Mouse (Mus musculus) brain, embryonic 18.5 days (tissue): ENCODE data around the gene 9930022D16Rik.

ENCODE experiments used
- DNase-seq: peaks from one replicate; pipeline ENCODE4 v3.0.0-alpha.2; 2012; ENCODE audit warnings: low read depth, low spot score

Gene 9930022D16Rik

DNA sequence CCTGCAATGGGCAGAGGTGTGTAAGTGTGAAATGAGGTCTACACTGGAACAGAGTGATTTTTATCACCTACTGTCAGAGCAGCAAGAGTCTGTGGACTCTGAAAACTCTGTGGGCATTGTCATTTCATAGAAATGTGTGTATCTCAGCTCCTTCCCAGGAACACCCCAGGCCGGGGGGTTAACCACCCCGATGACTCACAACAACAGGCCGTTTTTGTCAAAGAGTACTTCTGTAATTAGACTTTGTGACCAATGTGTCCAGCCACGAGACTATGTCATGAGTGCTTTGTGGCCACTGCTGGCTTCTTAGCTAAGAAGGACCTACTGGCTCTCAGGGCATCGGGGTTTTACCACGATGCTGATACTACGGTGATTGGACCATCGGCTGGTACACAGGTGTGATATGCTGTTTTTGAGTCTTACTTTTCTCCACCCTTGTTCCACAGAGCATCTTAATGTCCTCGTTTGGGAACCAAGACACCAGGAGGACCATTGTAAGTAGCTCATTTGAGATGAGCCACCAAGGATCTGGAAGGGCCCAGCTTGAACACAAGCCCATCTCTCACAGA lies 3.8 kb downstream of the 9930022D16Rik start:
- DNase-seq, result no peak

DNA sequence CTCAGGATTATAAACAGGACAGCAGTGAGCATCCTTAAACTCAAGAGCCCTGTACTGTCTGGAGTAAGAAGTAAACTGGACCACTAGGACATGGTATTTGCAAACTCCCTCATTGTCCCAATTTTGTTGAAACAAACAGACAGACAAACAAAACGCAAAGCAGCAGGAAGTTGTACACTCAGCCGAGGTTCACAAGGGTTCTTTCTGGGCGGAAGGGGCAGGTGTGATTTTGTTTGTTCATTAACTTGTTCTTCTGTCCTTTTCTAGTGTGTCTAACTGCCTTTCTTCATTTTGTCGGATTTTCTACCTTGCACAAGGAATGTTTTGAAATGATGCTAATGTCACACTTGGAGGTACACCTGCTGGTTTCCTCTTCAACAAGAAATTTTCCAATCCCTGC lies 5.7 kb downstream of the 9930022D16Rik start:
- no peak for DNase-seq

DNA sequence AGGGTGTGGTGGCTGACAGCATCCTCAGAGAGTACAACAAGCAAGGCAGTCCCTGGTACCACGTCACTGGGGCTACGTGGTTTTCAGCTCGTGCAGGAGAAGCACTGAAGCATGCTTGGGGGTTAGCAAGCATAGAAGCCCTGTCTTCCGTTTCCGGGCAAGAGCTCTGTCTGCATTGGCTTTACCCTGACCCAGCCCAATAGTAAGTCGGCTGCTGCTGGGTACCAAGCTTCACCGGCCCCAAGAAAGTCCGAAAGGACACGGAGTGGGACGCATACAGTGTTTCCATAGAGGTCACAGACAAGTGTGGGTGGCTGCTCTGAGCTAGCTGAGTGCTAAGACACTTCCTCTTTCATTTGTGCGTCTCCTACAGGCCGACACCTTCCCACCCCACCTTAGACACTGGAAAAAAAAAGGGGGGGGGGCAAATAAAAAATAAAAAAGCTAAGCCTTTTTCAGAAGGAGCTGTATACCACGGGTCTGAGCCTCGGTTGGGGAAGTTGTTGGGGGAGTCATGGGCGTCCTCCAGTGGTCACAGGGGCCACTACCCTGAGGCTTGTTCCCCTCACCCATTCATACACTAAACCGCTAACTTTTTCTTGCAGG lies 6.3 kb downstream of the 9930022D16Rik start:
- DNase-seq, result no peak

DNA sequence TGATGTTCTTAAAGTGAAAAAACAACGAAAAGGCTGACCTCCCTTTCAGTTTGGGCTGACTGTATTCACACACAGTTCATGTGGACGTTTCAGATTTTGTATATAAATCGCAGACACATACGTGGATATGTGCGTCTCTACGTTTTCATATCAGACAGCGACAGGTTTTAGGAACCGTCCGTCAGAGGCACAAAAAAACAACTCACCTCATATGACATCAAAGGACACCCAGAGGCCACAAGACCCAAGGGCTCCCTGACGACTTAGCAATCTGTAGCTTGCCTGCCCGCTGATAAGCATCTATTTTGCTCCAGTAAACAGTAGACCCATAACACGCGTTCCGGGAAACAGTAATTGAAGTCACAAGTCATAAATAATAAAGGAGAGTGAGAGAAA lies 6.8 kb downstream of the 9930022D16Rik start:
- DNase-seq, result no peak

DNA sequence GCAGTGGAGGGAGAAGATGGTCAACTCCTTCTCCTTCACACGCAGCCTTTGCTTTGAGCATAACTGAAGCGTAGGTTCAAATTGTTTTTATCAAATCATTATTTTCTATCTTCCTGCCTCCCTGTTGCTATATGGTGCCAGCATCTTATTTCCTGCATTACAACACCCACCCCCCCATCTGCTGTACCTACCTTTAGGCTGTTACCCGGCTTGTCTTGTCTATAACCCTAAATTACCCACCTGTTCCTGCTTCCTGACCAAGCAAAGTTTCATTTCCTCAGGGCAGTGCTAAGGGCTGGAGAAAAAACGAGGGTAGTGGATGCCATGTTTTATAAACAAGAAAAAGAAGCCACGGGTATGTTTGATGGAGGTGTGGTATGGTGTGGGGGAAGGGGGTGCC lies 7.5 kb downstream of the 9930022D16Rik start:
- DNase-seq, result no peak

DNA sequence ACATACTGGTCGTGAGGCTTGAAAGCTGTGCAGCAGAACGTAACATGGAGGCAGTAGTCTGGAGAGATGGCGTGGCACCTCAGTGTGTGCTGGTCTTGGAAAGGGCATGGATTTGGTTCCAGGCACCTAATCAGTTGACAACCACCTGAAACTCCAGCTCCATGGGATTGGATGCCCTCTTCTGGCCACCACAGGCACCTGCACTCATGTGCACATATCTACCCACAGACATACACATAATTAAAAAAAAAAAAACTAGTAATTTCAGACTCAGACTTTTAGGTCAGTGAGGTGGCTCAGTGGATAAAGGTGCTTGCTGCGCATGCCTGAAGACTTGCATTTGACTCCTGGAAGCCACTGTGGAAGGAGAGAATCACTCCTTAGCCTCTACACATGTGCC lies 8.5 kb downstream of the 9930022D16Rik start:
- DNase-seq, result no peak

DNA sequence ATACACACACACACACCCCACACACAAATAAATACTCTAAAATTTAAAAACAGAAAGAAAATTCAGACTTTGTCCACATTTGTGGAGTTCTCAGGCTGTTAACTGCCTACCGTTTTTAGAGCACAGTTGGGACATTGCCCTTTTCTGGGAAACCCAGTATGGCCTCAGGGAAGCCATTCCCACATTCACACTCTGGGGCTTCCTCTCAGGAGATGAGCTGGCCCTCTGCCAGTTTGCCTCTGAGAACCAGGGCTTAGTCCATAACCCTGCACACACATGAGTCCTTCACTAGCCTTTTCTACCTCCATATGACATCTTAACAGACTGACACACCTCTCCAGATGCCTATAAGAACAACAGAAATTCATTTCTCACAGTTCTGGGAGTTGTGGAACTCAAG lies 9.6 kb downstream of the 9930022D16Rik start:
- DNase-seq, result no peak

DNA sequence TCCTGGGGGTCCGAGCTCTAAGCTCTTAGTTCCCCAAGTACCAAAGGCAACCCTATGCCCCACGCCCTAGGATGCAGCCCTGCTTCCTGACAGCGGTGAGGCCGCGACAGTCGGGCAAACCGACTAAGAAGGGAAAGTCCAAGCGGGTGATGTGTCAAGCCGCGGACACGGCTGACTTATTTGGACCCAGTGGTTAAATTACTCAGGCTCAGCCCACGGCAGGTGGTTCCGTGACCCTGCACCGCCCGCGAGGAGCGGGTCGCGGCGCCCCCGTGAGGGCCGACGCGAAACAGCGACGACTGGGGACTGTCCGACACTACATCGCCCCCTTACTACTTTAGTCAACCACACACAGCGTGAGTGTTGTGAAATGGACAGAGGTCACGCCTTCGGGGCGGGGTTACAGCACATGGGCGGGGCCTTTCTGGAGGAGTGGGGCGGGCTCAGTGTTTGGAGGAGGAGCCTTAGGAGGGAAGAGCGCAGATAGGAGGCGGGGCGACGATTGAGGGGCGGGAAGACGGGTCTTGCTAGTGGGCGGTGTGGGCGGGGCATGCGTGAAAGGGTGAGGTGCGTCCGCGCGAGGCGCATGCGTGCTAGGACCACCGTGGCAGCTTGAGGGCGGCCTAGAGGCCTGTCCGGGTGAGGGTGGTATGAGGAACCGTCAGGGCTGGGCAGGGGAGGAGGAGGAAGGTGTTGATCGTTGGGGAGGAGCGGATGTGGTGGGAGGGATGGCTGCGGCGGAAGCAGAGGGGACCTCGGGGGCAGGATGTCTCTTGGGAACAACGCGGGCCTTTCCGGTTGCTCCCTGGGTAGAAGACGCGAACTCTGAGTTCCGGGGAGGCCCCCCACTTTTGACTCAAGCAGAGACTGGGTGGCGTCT lies 11.9 kb downstream of the 9930022D16Rik start, which contains the start of gene Amz2:
Amz2 (plus strand) TSS at position 555 of the 880 bp plus-strand sequence.
- peak; percentile 95 for DNase-seq

DNA sequence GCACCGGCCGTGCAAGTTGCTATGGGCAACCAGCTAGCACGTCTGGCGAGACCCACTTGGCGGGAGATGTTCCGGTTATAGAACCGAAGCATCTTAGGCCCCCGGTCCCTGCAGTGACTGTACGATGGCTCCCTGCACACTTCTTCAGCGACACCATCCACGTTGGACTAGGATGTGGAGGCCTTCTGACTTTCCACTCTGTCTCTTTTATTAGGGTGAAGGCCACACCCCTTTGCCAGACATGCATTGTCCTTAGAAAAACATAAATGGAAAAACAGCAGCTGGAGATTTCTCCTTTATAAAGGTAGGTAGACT lies 12.5 kb downstream of the 9930022D16Rik start:
- no peak for DNase-seq

DNA sequence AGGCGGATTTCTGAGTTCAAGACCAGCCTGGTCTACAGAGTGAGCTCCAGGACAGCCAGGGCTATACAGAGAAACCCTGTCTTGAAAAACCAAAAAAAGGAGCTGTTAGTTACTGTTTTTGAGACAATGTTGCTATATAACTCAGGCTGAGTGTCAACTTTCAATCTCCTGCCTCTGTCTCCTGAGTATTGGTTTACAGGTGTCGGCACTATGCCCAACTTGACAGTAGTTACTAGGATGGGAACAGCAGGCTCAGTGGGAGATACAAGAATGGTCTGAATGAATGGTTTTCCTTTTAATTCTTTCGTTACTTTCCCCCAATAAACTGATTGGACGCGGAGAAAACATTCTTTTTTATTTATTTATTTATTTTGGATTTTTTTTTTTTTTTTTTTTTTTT lies 13.6 kb downstream of the 9930022D16Rik start:
- DNase-seq, result no peak

DNA sequence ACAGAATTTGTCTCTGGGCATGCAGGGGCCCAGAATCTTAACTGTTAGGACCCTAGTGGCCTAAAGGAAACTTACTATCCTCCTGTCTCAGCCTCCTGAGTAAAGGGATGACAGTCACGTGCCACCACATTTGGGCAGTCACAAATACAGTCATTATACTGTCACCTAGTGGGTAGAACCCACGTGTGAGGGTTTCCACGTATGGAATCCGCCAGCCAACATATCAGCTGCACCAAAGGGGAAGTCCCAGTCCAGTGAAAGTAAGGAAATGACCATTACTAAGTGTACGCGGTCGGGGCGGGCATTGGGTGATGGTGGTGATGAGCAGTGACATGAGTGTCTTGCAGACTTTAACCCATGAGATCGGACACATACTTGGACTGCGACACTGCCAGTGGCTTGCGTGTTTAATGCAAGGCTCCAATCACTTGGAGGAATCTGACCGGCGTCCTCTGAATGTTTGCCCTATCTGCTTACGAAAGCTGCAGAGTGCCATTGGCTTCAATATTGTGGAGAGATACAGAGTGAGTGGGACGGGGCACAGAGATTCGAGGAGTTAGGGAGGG lies 20.6 kb downstream of the 9930022D16Rik start:
- no peak for DNase-seq

DNA sequence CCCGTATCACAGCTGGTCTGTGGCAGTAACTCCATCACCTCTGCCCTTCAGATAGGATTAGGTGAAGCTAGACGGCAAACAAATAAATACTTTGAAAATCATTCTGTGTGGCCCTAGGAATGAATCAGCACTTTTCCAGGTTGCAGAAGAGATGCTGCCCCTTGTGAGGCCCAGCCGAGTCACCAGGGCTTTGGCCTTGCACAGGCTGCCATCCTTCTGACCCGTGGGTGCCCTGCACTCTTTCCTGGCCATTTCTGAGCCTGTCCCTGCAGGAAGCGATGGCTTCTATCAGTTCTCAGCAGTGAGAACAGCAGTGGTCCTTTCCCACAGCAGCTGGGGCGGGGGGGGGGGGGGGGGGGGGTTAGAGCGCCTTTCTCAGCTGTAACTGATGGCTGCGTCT lies 23.2 kb downstream of the 9930022D16Rik start:
- DNase-seq, result no peak

DNA sequence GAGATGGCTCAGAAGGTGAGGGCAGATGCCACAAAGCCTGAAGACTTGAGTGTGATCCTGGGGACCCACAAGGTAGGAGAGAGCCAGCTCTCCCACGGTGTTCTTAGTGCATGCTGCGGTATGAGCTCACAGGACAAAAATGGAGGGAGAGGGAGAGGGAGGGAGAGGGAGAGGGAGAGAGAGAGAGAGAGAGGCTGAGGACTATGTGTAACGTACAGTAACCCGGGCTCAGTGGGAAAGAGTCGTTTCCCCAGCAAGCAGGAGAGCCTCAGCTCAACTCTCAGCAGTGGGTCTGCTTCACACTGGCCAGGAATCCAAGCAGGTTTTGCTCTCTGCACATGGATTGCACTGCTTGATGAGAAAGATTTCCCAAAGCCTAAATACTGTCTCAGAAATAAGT lies 25.5 kb downstream of the 9930022D16Rik start:
- DNase-seq, result no peak

DNA sequence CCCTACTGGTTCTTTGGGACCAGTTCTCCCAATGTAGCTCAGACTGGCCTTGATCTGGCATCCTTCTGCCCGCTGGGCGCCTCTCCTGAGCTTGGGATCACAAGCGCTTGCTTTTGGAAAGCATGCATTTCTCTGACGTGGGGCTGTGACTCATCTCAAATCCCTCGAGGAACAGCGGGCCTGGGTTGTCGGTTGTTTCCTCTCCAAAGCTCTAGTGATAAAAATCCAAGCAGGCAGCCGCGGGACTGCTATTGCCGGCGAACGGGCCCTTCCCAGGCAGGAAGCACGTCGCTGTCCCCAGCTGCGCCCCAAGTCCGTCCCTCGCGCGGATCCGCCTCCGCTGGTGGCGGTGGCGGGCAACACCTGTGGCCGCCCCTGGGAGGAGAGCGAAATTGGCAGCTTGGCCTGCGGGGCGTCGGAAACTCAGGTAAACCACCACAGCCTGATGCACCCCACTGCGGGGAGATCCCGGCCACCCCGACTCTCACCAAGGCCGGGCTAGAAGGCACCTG lies 26.2 kb downstream of the 9930022D16Rik start:
- no peak for DNase-seq

DNA sequence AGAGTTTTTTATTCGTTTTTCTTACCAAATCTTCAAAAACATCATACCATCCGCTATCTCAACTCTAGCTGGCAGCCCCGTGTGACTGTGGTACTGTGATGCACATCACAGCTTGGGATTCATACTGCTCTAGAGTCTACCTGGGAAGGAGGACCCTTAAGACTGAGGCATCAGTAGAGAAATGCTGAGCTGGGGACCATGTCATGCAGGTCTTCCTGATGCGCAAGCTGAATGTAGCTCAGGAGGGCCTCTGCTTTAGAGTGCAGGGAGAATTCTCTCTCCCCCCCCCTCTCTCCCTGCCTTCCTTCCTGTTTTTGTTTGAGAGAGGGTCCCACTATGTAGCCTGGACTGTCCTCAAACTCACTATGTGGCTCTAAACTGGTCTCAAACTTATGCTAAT lies 26.9 kb downstream of the 9930022D16Rik start:
- DNase-seq, result no peak

DNA sequence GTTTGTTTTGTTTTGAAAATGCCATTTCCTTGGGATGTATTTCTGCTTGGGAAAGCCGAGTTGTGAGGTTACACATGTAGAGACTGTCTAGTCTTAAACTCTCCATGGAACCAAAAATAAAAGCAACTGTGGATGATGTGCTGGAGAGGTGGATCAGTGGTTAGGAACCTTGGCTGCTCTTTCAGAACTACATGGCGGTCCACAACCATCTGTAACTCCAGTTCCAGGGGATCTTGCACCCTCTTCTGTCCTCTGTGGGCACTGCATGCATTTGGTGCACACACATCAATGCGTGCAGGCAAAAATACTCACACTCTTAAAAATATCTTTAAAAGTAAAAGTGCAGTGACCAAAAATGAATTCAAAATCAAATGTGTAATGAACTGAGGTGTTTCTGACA lies 27.4 kb downstream of the 9930022D16Rik start:
- no peak for DNase-seq

DNA sequence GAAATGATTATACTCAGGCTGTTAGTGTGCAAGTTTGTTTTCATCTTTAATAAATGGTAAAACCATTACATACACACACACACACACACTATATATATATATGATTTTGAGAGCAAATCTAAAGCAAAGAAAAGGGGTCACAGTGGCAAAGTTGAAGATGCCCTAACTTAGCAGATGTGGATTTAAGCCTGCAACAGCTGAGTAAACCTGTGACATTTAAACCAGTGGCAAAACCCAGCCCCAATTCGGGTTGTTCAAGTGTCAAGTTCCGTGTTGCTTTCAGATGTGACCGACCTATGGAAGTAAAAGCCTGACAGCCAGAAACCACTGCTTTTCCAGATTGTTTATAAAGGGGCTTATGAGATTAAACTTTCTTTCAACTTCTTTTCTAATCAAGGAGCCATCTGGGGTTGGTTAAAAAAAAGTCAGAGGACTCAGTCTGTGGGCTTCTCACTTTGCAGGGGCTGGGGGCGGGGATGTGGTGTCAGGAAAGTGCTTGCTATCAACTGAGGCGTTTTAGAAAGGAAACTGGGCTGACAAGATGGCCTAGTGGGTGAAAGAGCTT lies 28.5 kb downstream of the 9930022D16Rik start:
- DNase-seq, result no peak

DNA sequence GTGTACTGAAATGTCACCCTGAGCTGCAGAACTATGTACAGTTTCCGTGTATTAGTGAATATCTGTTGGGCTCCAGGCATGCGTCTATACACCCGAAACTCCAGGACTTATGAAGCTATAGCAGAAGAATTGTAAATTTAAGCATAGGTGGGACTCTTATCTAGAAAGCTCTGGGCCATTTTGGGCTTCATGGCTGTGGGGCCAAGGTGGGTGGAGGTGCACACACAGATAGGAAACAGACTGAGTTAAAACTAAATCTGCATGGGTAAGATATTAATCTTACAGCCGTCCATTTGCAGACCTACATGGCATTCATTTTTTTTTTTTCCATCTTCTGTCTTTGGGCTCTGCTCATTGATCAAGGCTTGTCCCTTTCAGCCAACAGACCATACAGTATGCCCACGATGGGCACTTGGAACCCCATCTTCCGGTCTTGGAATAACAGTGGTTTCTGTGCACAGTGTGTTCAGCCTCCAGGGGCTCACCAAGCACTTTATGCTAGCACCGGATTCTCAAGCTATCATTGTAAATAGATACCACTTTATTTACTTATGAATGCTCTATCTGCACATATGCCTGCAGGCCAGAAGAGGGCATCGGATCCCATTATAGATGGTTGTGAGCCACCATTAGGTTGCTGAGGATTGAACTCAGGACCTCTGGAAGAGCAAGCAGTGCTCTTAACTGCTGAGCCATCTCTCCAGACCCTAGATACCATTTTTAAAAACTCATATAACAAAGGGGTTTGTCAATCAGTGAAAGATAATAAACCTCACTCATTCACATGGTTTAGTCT lies 29.9 kb downstream of the 9930022D16Rik start:
- DNase-seq, result no peak

DNA sequence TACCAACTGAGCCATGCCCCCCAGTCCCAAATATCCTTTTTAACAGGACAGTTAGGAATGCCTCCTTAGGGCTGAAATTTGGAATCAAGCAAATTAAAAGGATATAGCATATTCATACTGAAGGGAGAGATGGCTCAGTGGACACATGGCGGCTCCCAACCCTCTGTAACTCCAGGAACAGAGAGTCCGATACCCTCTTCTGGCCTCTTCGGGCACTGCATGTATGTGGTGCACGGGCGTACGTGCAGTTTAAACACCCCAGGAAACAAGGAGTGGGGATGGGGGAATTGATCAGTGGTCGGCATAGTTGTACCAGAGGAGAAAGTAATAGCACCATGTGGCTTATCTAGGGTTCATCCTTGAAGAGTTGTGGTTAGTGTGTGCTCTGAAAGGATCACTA lies 30.9 kb downstream of the 9930022D16Rik start:
- DNase-seq, result no peak

DNA sequence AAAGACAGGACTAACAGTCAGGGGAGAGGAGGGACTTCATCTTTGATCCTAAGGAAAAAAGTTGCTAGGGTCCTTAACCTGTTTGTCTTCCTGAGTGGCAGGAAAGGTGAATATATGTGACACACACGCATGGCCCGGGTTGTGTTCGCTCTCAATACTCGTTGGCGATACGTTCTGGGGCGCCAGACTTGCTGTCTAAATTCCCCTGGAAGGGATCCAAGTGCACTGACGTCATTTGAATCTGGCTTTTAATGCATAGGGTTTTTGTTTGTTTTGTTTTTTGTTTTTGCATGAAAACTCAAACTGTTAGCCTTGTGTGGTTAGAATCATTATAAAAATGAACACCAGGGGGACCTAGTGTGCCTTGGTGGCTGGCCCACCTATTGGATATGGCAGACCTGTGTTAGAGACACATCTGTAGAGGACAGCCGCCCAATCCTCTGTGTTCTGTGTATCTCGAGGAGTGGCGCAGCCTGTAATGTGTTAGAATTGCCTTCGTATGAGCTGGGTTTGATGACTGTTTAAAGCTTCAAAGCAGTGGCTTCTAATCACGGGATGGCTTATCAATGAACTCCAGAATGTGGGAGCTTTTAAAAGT lies 31.8 kb downstream of the 9930022D16Rik start:
- no peak for DNase-seq

DNA sequence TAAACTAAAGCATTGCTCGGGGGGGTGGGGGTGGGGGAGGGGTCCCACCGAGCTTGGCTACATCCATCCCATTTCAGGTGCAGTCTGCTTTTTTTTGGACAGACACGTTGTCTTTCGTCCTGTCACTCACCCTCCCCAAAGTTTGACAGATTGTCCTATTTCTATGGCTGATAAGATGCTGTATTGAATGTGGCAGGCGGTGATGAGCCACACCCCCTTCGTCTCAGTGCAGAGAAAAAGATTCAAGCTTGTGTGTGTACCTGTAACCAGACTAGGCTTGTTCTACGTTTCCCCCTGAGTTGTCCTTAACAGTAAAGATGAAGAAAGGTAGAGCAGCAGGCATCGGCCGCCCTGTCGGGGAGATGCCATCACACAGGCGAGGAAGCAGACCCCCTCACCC lies 37.5 kb downstream of the 9930022D16Rik start:
- no peak for DNase-seq
